Mouse (Mus musculus) liver, adult 2 months (tissue): Measurements from ENCODE around the gene Abhd2.

Experiments
- CTCF ChIP-seq: fragments of 200-500 bp; IDR thresholded peaks from 2 replicates; pipeline ENCODE4 v1.5.1; 2011; ENCODE audit warnings: low read depth, low read length, control low read depth
- POLR2A ChIP-seq: fragments of 200-500 bp; IDR thresholded peaks from 2 replicates; pipeline ENCODE4 v1.6.1; 2011; ENCODE audit warnings: low read length, control low read depth; ENCODE audit not compliant: insufficient read depth; ENCODE audit errors: extremely low read depth

DNA sequence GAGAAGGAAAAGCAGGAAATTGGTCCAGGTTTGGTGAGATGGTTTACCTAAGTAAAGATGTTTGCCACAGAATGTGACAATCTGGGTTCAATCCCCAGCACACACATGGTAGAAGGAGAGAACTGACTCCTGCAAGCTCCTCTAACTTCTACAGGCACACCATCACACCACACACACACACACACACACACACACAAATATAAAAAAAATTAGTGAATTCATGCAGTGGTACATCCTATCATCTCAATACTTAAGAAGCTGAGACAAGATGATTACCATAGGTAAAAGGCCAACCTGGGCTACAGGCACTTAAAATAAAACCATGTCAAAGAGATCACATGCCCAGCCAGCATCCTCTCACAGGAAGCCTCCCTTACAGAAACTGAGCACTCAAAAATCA, 101.0 kb downstream of the Abhd2 start:
- TF ChIP-seq CTCF (no peak), POLR2A (no peak)
